Mouse (Mus musculus) WW6 (cell line): Measurements from ENCODE around the gene Gm21992.

Source experiments
- DNase-seq: peaks from one replicate; pipeline ENCODE4 v3.0.0-alpha.2; 2013; ENCODE audit warnings: low read depth, low spot score

Gm21992 gene

GRCm38 (mm10) chr19:4712156-4712780, 99.1 kb downstream of the Gm21992 start:
- no peak for DNase-seq

GRCm38 (mm10) chr19:4711601-4712155, 99.7 kb downstream of the Gm21992 start:
- no peak for DNase-seq

GRCm38 (mm10) chr19:4711098-4711600, 100.3 kb downstream of the Gm21992 start, which contains the start of gene Sptbn2:
Sptbn2 (plus strand) TSS chr19:4711167.
- no peak for DNase-seq

- no peak for DNase-seq
Observed at GRCm38 (mm10) chr19:4708765-4709164, 102.6 kb downstream of the Gm21992 start.

- no peak for DNase-seq
Observed at GRCm38 (mm10) chr19:4701221-4701620, 110.2 kb downstream of the Gm21992 start.

GRCm38 (mm10) chr19:4700656-4701055, 110.8 kb downstream of the Gm21992 start:
- DNase-seq = no peak

GRCm38 (mm10) chr19:4699821-4700220, 111.6 kb downstream of the Gm21992 start:
- no peak for DNase-seq

- no peak for DNase-seq
Observed at GRCm38 (mm10) chr19:4698856-4699255, 112.6 kb downstream of the Gm21992 start.

- DNase-seq = no peak
Observed at GRCm38 (mm10) chr19:4698205-4698677, 113.2 kb downstream of the Gm21992 start, which contains the start of gene Gm960. Gm960 (minus strand) TSS chr19:4698668.

- DNase-seq = no peak
Observed at GRCm38 (mm10) chr19:4697721-4698120, 113.7 kb downstream of the Gm21992 start.

- no peak for DNase-seq
Observed at GRCm38 (mm10) chr19:4697121-4697520, 114.3 kb downstream of the Gm21992 start.

- no peak for DNase-seq
Observed at GRCm38 (mm10) chr19:4694346-4694745, 117.1 kb downstream of the Gm21992 start.
